Mouse (Mus musculus) left cerebral cortex, postnatal 4 days (tissue): ENCODE measurements around the gene Tmtc2. TPM values are rescaled to one million over a fixed set of nuclear protein-coding genes. Genes with fewer than 3 reads are reported as not detected.

ENCODE experiments used
- DNase-seq: peaks from one replicate; pipeline ENCODE4 v3.0.0-alpha.2; 2022
- intact Hi-C: fragments of 180-260 bp; cut with DNase I; formaldehyde crosslinking; loops from one replicate; pipeline ENCODE4 v1.15.1; 2025
- total RNA-seq, 2 experiments: library from RNA; stranded (reverse); gene quantifications; 2 replicates each; pipeline ENCODE4 v1.2.3; 2021

The Tmtc2 gene
- total RNA-seq, 2 experiments from 2014 or later: 12.9 to 14.0 TPM

DNA sequence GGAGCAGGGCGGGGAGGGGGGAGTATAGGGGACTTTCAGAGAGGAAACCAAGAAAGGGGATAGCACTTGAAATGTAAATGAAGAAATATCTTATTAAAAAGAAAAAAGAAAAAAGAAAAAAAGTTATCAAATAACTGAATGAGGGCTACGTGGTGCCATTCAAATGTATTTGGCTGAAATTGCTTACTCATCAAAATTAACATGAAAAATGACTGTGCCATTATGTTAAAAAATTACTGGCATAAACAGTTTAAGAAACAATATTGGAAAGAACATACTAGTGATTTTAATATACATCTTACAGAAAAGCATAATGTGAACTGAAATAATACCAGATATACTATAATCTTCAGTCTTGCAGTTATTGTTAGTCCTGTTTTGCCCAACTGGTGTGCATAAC lies 378.9 kb downstream of the Tmtc2 start:
- intact Hi-C loops: no loop called here

DNA sequence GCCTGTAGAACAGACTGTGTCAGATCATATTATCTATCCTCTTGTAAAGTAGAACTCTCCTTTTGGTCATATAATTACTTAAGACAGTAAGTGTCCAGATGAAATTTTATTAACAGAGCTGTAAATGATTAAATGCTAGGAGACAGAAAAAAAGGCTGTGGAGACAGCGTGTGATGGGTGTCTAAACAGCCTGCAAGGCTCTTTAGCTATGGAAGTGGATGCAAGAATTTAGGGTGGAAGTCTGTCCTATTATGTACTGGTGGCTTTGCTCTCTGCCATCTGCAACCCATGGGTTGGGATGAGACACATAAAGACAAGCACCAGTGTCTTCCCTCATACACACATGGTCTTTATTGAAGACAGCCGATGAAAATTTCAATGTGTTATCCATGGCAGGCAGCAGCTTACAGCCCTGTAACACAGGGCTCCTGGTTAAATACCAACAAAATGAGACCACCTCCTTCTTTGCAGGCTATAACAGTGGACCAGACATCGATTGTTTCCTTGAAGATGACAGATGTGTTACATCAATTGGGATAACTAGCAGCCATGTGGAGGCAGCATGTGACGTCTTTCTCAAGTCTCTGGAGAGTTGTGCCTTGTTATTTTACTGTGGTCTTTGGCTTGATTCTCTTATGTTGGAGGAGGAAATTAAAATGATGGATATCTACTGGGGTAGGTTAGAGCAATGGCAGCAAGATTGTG lies 380.3 kb downstream of the Tmtc2 start:
- intact Hi-C loops: no loop called here

More for the DNA sequence above, 378.9 kb downstream of the Tmtc2 start:
- DNase-seq: no peak

DNA sequence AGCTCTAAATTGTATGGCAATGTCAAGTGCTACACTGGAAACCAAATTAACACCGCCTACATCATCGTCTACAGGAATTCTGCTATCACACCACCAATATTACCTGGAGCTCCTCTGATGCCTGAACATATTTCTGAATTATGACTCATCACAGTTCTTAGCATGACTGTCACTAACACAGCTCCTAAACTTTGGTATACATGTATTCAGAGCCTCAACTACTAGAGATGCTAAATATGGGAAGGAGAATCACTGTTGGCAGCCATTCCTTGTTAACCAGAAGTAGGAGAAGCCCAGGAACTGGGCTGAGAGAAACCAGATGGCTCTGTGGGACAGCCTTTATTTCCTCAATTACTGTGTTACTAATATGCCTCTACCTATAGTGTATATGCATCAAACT lies 382.2 kb downstream of the Tmtc2 start:
- intact Hi-C loops: no loop called here
- no peak for DNase-seq

More for the DNA sequence above, 380.3 kb downstream of the Tmtc2 start:
- no peak for DNase-seq

DNA sequence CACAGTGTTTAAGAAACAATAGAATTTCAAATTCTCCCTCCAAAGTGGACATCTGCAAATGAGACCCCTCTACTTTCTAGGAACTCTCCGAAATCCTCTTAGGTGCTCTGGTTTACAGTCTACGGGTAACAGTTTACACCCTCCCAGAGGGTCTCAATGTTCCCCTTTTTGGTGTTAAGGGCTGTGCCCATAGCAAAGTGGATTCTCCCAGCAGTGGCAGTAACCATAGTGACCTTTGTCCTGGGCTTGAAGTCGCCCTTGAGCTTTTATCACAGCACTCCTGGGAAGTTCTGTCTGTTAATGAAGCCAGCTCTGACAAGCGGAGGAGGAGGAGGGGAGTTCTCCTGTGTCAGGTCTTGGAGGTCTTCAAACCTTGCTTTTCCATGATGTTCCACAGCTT lies 384.5 kb downstream of the Tmtc2 start:
- no peak for DNase-seq
- intact Hi-C loops: no loop called here

DNA sequence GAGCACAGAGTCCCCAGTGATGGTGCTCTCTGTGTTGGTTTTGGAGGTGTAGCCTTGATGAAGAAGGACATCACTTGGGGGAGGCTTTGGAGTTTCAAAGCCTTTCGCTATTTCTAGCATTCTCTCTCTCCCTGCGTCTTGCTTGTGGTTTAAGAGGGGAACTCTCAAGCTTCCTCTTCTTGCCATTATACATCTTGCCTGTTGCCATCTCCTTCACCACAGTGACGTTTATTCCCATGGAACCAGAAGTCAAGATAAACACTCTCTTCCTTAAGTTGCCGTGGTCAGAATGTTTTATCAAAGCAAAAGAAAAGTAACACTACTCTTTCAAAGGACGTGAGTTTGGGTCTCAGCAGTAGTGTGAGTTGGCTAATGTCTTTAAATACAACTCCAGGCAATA lies 387.6 kb downstream of the Tmtc2 start:
- intact Hi-C loops: no loop called here
- no peak for DNase-seq

DNA sequence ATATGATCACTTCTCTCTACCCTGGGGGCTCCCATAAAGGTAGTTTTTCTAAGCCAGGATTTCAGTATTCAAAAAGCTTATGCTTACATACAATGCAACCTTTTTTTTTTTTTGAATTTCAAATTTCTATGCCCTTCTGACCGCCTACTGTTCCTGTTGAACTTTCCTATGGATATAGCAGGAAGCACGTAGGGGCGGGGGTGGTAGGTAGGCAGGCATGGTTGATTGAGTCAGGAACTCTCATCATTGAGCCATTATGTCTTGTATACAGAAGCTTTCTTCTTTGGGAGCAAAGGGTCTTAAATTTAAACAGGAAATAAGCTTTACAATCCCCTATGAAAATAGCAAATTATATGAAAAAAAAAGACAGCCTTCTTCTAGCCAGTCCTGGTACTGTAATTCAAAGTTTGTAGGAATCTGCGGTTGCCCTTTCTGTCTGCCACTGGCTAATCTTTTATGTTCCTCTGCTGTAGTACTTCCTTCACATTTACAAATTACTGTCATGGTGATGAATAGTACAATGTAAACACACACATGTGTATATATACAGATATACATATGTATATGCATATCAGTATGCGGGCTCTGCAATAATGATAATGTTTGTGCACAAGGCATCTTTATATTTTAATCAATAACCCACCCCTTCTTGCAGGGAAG lies 405.7 kb downstream of the Tmtc2 start:
- DNase-seq: no peak
- intact Hi-C loops: no loop called here

DNA sequence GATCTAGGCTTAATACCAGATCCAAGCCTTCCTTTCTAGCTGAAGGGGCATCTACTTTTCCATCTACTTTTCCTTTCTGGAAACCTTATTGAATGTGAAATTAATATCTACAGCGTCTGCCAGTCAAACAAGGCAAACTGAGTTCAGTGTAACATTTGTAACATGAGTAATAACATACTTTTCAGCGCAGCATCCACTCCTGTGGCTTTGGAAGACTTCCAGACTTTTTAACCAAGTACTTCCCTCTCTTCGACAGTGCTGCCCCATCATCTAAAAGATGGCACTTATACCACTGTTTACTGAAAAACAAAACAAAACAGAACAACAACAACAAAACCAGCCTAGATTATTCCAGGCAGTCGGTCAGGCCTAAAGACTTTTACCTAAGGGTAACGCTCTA lies 409.0 kb downstream of the Tmtc2 start:
- no peak for DNase-seq
- intact Hi-C loops: no loop called here

DNA sequence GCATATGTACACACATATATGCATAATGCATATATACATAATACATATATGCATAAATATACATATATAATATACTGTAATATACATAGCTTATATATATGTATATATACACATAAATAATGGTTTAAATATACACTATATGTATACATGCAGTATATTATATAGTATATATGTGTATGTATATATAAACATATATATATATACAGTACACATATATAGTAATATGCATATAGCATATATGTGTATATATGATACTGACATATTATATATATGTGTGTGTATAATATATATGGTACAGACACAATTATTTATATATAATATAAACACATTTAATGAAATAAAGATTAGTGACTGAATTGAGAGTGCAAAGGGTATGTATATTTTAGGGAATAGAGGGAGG lies 420.5 kb downstream of the Tmtc2 start:
- DNase-seq: no peak
- intact Hi-C loops: no loop called here

DNA sequence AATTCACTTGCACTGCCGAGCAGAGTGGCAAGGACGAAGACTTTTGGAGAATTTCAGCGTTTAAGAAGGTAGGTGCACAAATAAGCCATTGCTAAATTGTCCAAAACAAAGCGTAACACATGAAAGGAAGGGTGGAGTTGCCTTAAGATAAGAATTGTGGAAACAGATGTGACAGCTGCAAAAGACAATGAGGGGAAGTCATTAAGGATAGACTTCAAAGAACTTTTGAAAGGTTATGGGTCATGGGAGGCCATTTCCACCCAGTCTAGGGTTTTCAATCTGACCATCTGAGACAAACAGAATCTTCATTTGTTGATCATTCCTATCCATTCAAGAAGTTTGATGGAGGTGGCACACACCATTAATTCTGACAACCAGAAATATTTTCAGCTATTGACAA lies 429.9 kb downstream of the Tmtc2 start:
- intact Hi-C loops: no loop called here

DNA sequence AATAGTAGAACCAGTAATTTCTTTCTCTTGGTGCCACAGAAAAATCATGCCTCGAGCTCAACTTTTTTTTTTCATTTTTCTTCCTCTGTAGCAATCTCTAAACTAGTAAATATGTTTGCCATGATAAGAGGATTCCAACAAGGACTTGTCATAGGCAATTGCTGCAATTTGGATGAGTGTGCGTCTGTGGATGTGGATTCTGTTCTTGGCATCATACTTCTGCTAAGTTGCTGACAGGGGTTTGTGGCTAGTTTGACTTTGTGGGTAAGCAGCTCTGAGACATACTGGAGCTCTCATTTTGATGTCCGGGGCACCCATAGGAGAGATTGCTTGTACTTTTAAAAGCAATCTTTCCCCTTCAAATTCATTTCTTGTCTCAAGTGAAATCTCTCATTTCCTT lies 432.1 kb downstream of the Tmtc2 start:
- no peak for DNase-seq
- intact Hi-C loops: no loop called here

More for the DNA sequence above, 429.9 kb downstream of the Tmtc2 start:
- no peak for DNase-seq
